Mouse (Mus musculus) forebrain, embryonic 14.5 days (tissue): ENCODE measurements around the gene Snx9. TPM values are rescaled to one million over a fixed set of nuclear protein-coding genes. Genes with fewer than 3 reads are reported as not detected.

Experiments used
- polyA plus RNA-seq: library from polyadenylated mRNA; unstranded; fragments of >200 nt; fragmentation: Nextera tagmentation; extraction: Ambion mirVana; gene quantifications from 2 replicates; pipeline ENCODE4 v1.2.1, GENCODE M21; 2014

Gene Snx9
- polyA plus RNA-seq, 1 experiment from 2014 or later = 6.7 TPM

Other genes starting within 250 kb of the Snx9 start
- 0.72 and 0.90 TPM in 2 replicates for gene Synj2, start 100.0 kb downstream of the Snx9 start, polyA plus RNA-seq
- gene Serac1, start 238.4 kb downstream of the Snx9 start, polyA plus RNA-seq = 8.1 and 9.4 TPM in 2 replicates
- 212 and 221 TPM in 2 replicates for gene Gtf2h5, start 238.5 kb downstream of the Snx9 start, polyA plus RNA-seq